Mouse (Mus musculus): Measurements from ENCODE around the gene Cep72. TPM values are rescaled to one million over a fixed set of nuclear protein-coding genes. Genes with fewer than 3 reads are reported as not detected.

Gene Cep72
- polyA plus RNA-seq (2016; fragmentation: Nextera tagmentation; extraction: Ambion mirVana) = 16.9 and 18.6 TPM in 2 replicates

DNA sequence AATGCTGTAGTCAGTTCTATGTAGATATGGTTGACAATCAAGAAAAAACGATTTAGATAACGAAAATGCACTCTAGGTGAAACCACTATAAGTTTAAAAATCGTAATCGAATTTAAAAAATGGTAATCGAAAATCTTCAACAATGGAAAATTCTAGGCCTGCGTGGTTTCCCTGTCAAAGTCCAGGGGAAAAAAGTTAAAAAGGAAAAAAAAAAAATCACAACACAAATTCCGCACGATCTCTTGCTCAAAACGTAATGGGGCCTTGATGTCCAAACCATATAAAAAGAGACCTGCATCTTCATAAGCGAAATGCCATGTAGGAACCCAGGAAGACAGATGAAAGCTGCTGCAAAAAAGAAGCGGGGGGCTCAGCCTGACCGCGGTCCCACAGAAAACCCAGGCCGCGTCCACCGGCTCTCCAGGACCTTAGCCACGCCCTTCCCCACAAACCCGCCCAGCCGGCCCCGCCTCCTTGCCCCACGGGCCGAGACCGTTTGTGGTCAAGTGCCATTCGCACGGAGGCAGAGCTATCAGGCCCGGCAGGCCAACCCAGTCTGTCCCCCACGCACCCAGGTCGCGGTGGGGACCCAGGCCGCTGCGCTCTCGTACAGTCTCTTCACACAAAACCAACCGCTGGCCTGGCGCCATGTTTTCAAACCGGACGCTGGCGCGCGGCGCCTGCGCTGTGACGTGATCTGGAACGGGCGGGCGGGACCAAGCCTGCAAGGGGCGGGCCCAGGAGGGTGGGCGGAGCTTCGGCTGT is at the start of gene Cep72:
TSS of gene Cep72 (minus strand) at position 687 of the 765 bp plus-strand sequence.
- Histone ChIP-seq H3K4me2 (replicated peaks) (peak within 1 kb of the TSS; percentile 54), H3K4me1 (0 out of 2 replicates have a peak, but pooled peaks cover 2% of the 10 kb centered on the region), H3K9me3 (no peaks in the 10 kb centered on the region), H3K4me3 (peak within 1 kb of the TSS; percentile 72), H3K27me3 (no peaks in the 10 kb centered on the region), H3K27ac (replicated peaks) (peak within 1 kb of the TSS; percentile 70), H3K36me3 (peaks cover 12% of the 10 kb centered on the region), H3K9ac (replicated peaks) (peak within 1 kb of the TSS; percentile 79)
- 4% methylated on average over 47 of the region's 48 CpGs for WGBS
- ATAC-seq (ENCODE audit: low FRiP score, low read depth) = peak; percentile 98

DNA sequence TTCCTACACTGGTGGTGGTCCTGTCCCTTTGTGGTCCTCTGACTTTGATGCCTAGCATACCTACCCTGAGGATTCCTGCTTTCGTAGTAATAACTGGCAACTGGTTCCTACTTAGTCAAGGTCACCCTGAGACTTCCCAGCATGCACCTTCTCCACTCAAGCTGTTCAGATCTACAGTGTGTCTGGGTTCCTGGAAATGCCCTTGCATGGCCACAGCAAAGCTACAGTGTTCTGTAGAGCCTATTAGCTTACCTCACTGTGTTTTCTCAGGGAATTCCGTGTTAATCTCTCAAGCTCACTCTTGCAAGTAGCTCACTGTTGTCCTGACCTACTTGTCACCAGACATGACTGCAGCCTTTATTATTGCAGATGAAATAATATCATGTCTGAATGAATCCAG is 45.3 kb upstream of the Cep72 start:
- no peaks in the 10 kb centered on the region for H3K9me3 ChIP-seq
- H3K36me3 ChIP-seq = no peaks in the 10 kb centered on the region
- H3K4me3 ChIP-seq = no peak overlapping the region
- no peak overlapping the region for H3K27ac ChIP-seq (replicated peaks)
- no peaks in the 10 kb centered on the region for H3K4me1 ChIP-seq
- no peak for ATAC-seq (ENCODE audit: low FRiP score, low read depth)
- no peaks in the 10 kb centered on the region for H3K27me3 ChIP-seq
- no peak overlapping the region for H3K4me2 ChIP-seq (replicated peaks)
- WGBS = 81% methylated on average over 2 of the region's 2 CpGs
- H3K9ac ChIP-seq (replicated peaks) = no peak overlapping the region

DNA sequence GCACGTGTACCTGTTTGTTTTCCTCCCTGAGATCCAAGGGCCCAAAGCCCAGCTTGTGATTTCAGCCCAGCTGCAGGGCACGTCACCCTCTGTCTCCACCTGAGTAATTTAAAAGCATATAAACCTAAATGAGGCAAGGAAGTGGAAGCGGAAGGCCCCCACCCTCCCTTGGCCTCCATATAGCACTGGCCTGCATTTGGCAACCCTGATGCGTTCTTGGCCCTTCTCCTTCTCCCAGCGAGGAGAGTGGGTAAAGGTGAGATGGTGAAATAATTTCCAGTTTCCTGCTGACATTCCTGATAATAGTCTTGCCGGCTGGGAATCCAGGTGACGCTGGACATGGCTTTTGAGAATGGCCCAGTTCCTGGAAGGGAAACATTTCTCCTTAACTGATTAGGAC is 42.3 kb upstream of the Cep72 start:
- Histone ChIP-seq H3K9me3 (no peaks in the 10 kb centered on the region), H3K27me3 (no peaks in the 10 kb centered on the region), H3K27ac (replicated peaks) (no peak overlapping the region), H3K9ac (replicated peaks) (no peak overlapping the region), H3K4me2 (replicated peaks) (no peak overlapping the region), H3K4me1 (no peaks in the 10 kb centered on the region), H3K36me3 (no peaks in the 10 kb centered on the region), H3K4me3 (no peak overlapping the region)
- WGBS = 85% methylated on average over 7 of the region's 7 CpGs
- no peak for ATAC-seq (ENCODE audit: low FRiP score, low read depth)

DNA sequence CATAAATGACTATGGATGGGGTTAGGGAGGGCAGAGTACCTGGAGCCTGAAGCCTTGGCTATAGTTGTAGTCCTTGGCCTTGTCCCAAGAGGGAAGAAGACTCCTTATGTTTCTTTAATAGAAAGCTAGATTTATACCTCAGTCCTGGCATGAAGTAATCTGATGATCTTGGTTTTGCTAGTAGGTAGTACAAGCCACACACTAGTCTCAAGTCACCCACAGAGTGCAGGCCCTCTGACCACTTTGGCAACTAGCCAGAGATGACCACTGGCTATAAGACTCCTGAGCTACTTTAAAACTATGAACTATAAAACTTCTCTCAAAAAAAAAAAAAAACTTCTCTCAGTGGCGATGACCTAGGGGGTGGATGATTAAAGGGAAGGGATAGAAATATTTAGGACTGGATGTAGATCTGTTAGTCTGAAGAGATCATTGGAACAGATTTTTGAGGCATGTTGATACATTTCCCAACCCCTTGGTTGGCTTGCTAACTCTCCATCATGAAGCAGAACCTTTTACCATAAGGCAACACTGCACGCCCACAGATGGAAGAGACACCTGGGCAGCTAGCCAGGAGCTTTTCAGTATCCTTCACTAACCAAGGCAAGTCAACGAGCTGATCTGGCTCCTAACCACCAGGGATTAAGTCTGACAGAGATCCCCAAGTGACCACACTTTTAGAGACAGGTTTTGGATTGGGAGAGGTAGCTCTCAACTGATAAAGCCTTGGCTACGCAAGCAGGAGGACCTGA is 40.9 kb upstream of the Cep72 start:
- H3K27me3 ChIP-seq = no peaks in the 10 kb centered on the region
- H3K9me3 ChIP-seq = no peaks in the 10 kb centered on the region
- WGBS = 85% methylated on average over 4 of the region's 4 CpGs
- no peaks in the 10 kb centered on the region for H3K4me1 ChIP-seq
- no peak for ATAC-seq (ENCODE audit: low FRiP score, low read depth)
- H3K9ac ChIP-seq (replicated peaks) = no peak overlapping the region
- no peak overlapping the region for H3K4me2 ChIP-seq (replicated peaks)
- H3K27ac ChIP-seq (replicated peaks) = no peak overlapping the region
- no peaks in the 10 kb centered on the region for H3K36me3 ChIP-seq
- no peak overlapping the region for H3K4me3 ChIP-seq

DNA sequence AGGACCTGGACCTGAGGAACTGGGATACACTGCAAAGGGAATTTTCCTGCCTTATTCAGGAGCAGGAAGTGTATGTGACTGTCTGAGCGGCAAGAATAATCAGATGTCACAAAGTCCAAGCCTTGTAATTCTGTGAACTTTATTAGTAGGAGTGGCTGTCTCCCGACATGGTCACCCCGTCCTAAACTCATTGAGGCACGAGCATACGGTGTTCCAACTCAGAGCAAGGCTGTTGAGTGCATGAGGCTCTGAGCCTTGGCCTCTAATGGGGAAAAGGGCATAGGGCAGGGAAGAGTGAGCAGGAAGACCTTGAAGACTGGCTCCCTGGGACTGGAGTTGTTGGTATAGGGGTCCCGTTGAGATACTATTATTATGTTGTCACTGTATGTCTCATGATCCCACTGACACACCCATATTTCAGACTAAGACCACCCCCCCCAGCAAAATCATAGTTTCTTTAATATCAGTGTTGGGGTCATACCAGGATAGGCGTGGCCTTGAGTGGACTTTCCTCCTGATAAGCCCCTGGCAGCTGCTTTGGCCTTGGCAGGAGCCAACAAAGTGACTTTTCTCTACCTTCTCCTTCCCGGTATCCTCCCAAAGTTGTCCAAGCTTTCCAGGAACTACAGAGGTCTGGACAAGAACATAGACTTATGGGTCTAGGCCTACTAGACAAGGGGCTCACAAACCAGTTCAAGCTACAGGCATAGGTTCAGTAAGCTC is 40.2 kb upstream of the Cep72 start:
- WGBS = 91% methylated on average over 8 of the region's 8 CpGs
- Histone ChIP-seq H3K9ac (replicated peaks) (no peak overlapping the region), H3K4me3 (no peak overlapping the region), H3K27me3 (no peaks in the 10 kb centered on the region), H3K4me2 (replicated peaks) (no peak overlapping the region), H3K4me1 (no peaks in the 10 kb centered on the region), H3K9me3 (no peaks in the 10 kb centered on the region), H3K27ac (replicated peaks) (no peak overlapping the region), H3K36me3 (no peaks in the 10 kb centered on the region)
- no peak for ATAC-seq (ENCODE audit: low FRiP score, low read depth)

DNA sequence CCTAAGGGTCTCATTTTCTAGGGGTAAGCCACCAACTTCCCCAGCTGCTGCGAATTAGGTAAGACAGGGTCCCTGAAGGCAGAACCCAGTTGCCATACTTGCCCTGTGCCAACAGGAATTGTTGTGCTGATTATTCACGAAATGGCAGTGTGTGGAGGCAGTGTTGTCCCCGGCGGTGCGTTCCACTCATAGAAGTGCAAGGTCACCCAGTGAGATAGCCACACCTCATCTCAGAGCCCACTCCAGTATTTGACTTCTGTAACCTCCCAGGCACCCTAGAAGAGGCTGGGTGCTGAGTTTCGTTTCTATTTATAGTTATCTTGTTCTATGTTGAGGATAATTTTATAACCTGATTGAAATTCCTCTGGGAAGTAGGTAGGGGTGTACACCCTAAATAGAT is 36.8 kb upstream of the Cep72 start:
- no peak for ATAC-seq (ENCODE audit: low FRiP score, low read depth)
- no peaks in the 10 kb centered on the region for H3K36me3 ChIP-seq
- H3K27ac ChIP-seq (replicated peaks) = no peak overlapping the region
- H3K27me3 ChIP-seq = no peaks in the 10 kb centered on the region
- no peak overlapping the region for H3K4me2 ChIP-seq (replicated peaks)
- no peak overlapping the region for H3K9ac ChIP-seq (replicated peaks)
- no peak overlapping the region for H3K4me3 ChIP-seq
- H3K9me3 ChIP-seq = no peaks in the 10 kb centered on the region
- H3K4me1 ChIP-seq = no peaks in the 10 kb centered on the region
- 83% methylated on average over 6 of the region's 6 CpGs for WGBS

DNA sequence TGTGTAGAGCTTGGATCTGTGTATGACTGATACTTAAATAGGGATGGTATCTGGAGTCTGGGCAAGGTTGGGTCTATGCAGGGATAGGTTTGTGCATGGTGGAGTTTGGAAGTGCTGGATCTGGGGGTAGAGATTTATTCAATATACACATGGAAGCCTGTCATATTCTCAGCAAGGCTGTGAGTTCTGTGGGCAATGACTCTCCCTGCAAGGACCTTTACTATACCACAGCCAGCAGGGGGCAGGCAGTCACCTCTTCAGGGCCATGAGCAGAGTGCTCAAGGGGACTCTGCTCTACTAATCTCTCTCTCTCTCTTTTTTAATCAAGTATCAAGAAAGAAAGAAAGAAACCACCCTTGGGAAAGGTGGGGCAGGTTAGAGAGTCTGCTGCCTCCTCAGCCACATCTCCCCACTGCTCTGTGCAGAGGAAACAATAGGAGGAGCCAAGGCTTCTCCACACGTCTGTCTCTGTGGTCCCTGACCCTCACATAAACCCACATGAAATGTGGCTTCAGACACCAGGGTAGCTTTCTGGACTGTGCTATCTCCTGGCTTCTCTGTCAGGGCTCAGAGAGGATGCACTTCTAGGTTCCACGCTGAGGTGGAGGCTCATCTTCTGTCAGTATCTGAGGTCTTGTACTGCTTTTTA is 34.7 kb upstream of the Cep72 start:
- H3K4me2 ChIP-seq (replicated peaks) = no peak overlapping the region
- no peaks in the 10 kb centered on the region for H3K27me3 ChIP-seq
- H3K9me3 ChIP-seq = no peaks in the 10 kb centered on the region
- no peaks in the 10 kb centered on the region for H3K36me3 ChIP-seq
- H3K9ac ChIP-seq (replicated peaks) = no peak overlapping the region
- H3K4me3 ChIP-seq = no peak overlapping the region
- no peak overlapping the region for H3K27ac ChIP-seq (replicated peaks)
- peak; percentile 80; the same call in 1 of the 2 replicates for ATAC-seq (ENCODE audit: low FRiP score, low read depth)
- WGBS = 41% methylated on average over 2 of the region's 2 CpGs
- no peaks in the 10 kb centered on the region for H3K4me1 ChIP-seq

DNA sequence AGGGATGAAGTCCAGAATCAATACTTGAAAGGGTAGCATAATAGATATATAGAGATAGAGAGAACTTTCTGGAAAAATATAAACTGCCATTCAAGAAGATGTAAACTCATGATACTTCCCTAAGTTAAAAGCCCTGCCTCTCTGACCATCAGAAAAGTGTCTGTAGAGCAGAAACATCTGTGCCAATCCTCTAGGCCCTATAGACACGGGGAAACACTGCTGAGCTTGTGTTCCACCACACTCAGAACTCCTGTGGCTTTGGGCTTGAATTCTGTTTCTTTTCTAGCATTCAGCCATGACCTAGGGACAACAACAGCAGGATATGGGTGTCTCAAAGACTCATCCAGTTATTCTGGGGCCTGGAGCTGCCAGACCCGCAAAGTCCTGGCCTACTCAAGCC is 33.8 kb upstream of the Cep72 start:
- no peak for ATAC-seq (ENCODE audit: low FRiP score, low read depth)
- no peak overlapping the region for H3K4me2 ChIP-seq (replicated peaks)
- WGBS = 66% methylated on average over 2 of the region's 2 CpGs
- H3K4me1 ChIP-seq = no peaks in the 10 kb centered on the region
- H3K4me3 ChIP-seq = no peak overlapping the region
- no peaks in the 10 kb centered on the region for H3K27me3 ChIP-seq
- no peaks in the 10 kb centered on the region for H3K9me3 ChIP-seq
- no peaks in the 10 kb centered on the region for H3K36me3 ChIP-seq
- H3K27ac ChIP-seq (replicated peaks) = no peak overlapping the region
- no peak overlapping the region for H3K9ac ChIP-seq (replicated peaks)

DNA sequence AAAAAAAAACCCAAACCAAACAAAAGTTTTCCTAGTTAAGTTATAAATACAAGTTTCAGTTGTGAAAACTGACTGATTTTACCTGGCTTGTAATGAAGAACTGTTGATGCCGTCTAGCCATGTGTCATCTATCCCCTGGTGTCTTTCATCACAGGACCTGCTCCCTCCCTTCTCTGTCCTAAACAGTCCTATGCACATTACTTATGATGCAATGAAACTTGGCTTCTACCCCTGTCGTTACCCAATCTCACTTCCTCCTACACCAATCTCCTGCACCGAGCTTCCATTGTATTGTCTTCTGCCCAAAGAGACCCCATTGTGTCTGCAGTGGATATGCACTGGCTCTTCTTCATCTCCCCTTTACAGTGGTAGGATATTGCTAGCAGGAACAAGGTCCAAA is 28.2 kb upstream of the Cep72 start:
- no peaks in the 10 kb centered on the region for H3K36me3 ChIP-seq
- H3K4me1 ChIP-seq = no peaks in the 10 kb centered on the region
- H3K9me3 ChIP-seq = no peaks in the 10 kb centered on the region
- H3K27me3 ChIP-seq = no peaks in the 10 kb centered on the region
- H3K9ac ChIP-seq (replicated peaks) = no peak overlapping the region
- no peak overlapping the region for H3K4me2 ChIP-seq (replicated peaks)
- ATAC-seq (ENCODE audit: low FRiP score, low read depth) = no peak
- H3K27ac ChIP-seq (replicated peaks) = no peak overlapping the region
- 68% methylated on average over 3 of the region's 3 CpGs for WGBS
- no peak overlapping the region for H3K4me3 ChIP-seq

DNA sequence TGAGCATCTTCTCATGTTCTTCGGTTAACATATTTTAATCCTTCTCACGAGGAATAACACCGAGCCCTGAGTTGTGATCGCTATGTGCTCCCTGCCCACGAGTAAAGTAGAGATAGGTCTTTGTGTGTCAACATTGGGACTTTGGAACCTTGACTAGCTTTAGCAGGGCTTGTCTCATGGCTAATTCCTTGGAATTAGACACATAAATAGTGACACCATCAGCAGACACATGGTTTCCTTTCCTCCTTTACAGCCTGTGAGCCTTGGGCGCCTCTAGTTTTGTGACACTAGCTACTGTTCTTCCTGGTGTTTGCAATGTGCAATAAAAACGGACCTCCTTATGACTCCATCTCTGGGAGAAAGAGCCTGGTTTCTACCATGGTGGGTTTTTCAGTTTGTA is 11.3 kb upstream of the Cep72 start:
- Histone ChIP-seq H3K4me2 (replicated peaks) (no peak overlapping the region), H3K9ac (replicated peaks) (no peak overlapping the region), H3K27me3 (0 out of 2 replicates have a peak, but pooled peaks cover 3% of the 10 kb centered on the region), H3K4me3 (no peak overlapping the region), H3K9me3 (no peaks in the 10 kb centered on the region), H3K36me3 (no peaks in the 10 kb centered on the region), H3K4me1 (no peaks in the 10 kb centered on the region), H3K27ac (replicated peaks) (no peak overlapping the region)
- whole genome bisulfite sequencing = 84% methylated on average over 7 of the region's 7 CpGs
- no peak for ATAC-seq (ENCODE audit: low FRiP score, low read depth)

DNA sequence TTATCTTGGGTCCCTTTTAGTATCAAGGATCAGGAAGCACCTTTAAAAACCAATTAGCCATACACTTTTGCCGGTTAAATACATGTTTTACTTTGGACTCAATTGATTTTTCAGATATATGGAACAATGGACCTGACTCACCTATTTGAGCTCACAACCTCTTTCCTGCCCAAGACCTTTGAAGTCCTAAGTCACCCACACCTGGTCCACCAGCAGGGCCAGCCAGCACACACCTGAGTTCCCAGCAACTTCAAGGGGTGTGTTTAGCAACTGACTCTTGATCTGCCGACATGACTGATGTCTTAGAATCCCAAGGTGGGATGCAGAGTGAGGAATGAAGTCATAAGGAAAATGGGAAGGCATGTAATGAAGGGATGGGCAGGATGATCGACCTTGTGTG is 9.6 kb upstream of the Cep72 start:
- Histone ChIP-seq H3K4me1 (no peaks in the 10 kb centered on the region), H3K9ac (replicated peaks) (no peak overlapping the region), H3K9me3 (no peaks in the 10 kb centered on the region), H3K36me3 (no peaks in the 10 kb centered on the region), H3K4me2 (replicated peaks) (no peak overlapping the region), H3K27ac (replicated peaks) (no peak overlapping the region), H3K4me3 (no peak overlapping the region), H3K27me3 (0 out of 2 replicates have a peak, but pooled peaks cover 3% of the 10 kb centered on the region)
- 86% methylated on average over 3 of the region's 3 CpGs for WGBS
- ATAC-seq (ENCODE audit: low FRiP score, low read depth) = no peak

Measured in midbrain, embryonic 12.5 days (tissue).